Mouse (Mus musculus) forebrain, embryonic 16.5 days (tissue): Measurements from ENCODE around the gene Olfr198. TPM values are rescaled to one million over a fixed set of nuclear protein-coding genes. Genes with fewer than 3 reads are reported as not detected.
"Not testable (repeated sequence)": the region's sequence is repeated elsewhere in the genome, so short reads cannot be mapped to it uniquely, and the experiment has no call there.

Experiments used
- ATAC-seq: fragments of 200-750 bp; cut with Nextera tagmentation; 2 replicates; pipeline ENCODE4 v1.8.0; 2017; ENCODE audit warnings: mild to moderate bottlenecking, moderate library complexity
- H3K27ac ChIP-seq: fragments of 300-500 bp; sonication (generic); 2 replicates; pipeline ENCODE4 v1.5.1; 2014; ENCODE audit warnings: low read length, control low read depth
- H3K27me3 ChIP-seq: fragments of 300-500 bp; sonication (generic); replicated peaks from 2 replicates; pipeline ENCODE4 v1.6.1; 2014; ENCODE audit warnings: low read length; ENCODE audit not compliant: control insufficient read depth, insufficient read depth
- H3K36me3 ChIP-seq: fragments of 300-500 bp; sonication (generic); 2 replicates; pipeline ENCODE4 v1.6.1; 2014; ENCODE audit not compliant: control insufficient read depth, insufficient read depth
- H3K4me1 ChIP-seq: fragments of 300-500 bp; sonication (generic); replicated peaks from 2 replicates; pipeline ENCODE4 v1.6.1; 2014; ENCODE audit warnings: low read length; ENCODE audit not compliant: control insufficient read depth, insufficient read depth
- H3K4me2 ChIP-seq: fragments of 300-500 bp; sonication (generic); 2 replicates; pipeline ENCODE4 v1.6.1; 2014; ENCODE audit warnings: mild to moderate bottlenecking, low read length, control low read depth
- H3K4me3 ChIP-seq: fragments of 300-500 bp; sonication (generic); replicated peaks from 2 replicates; pipeline ENCODE4 v1.5.1; 2014; ENCODE audit warnings: mild to moderate bottlenecking, low read length, control low read depth
- H3K9ac ChIP-seq: fragments of 300-500 bp; sonication (generic); replicated peaks from 2 replicates; pipeline ENCODE4 v1.6.1; 2014; ENCODE audit warnings: low read depth, low read length, control low read depth
- H3K9me3 ChIP-seq: fragments of 300-500 bp; sonication (generic); 2 replicates; pipeline ENCODE4 v1.6.1; 2016; ENCODE audit warnings: low read length; ENCODE audit not compliant: control insufficient read depth
- WGBS: fragments of 180-500 bp; shearing (Covaris S2); extraction: QIAGEN DNeasy Blood & Tissue Kit; methylation state at CpG from one replicate; pipeline ENCODE4 v1.1.7; 2014; 5-methylcytosine and 5-hydroxymethylcytosine counted together
- polyA plus RNA-seq: library from polyadenylated mRNA; unstranded; fragments of >200 nt; fragmentation: Nextera tagmentation; extraction: Ambion mirVana; gene quantifications from 2 replicates; pipeline ENCODE4 v1.2.1, GENCODE M21; 2015

The Olfr198 gene
- polyA plus RNA-seq: not detected in 2 replicates

DNA sequence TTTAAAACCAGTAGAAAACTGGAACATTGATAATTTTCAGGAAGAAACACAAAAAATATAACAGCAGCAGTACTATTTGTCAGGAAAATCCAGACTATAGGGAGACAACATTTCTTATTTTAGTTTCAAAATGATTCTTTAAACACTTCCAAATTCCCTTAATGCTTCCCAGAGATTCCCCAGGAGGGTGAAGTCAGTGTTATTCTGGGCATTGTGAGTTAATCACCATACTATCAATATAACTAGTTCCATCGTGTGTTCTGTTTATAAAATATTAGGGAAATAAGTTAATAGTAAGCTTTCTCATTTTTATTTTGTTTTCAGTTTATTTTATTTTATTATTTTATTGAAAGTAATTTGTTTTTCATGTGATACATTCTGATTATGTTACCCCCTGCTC, at the start of gene Olfr198:
Gene Olfr198, minus strand, starts transcription at position 101 of the 400 bp plus-strand sequence.
- H3K27me3 ChIP-seq, H3K4me2 ChIP-seq, H3K4me1 ChIP-seq, H3K36me3 ChIP-seq, H3K27ac ChIP-seq, H3K9ac ChIP-seq, ATAC-seq, H3K9me3 ChIP-seq, H3K4me3 ChIP-seq: not testable (repeated sequence)
- 68% methylated on average over 1 of the region's 1 CpGs for WGBS

- no peak overlapping the region for H3K4me2 ChIP-seq
- WGBS: 87% methylated on average over 17 of the region's 17 CpGs
- no peaks in the 10 kb centered on the region for H3K36me3 ChIP-seq
- no peak for ATAC-seq
- H3K9ac ChIP-seq: no peak overlapping the region
- H3K27ac ChIP-seq: no peak overlapping the region
- no peaks in the 10 kb centered on the region for H3K27me3 ChIP-seq
- H3K4me1 ChIP-seq: no peaks in the 10 kb centered on the region
- no peak overlapping the region for H3K4me3 ChIP-seq
- no peaks in the 10 kb centered on the region for H3K9me3 ChIP-seq
Measured at GRCm38 (mm10) chr16:59249684-59250083, 46.4 kb upstream of the Olfr198 start.

GRCm38 (mm10) chr16:59219667-59220066, 16.3 kb upstream of the Olfr198 start, which contains the start of gene Olfr199:
Gene Olfr199, minus strand, starts transcription at chr16:59219767.
- H3K4me2 ChIP-seq, H3K36me3 ChIP-seq, H3K9me3 ChIP-seq, H3K9ac ChIP-seq, H3K27me3 ChIP-seq, ATAC-seq, H3K4me1 ChIP-seq, H3K4me3 ChIP-seq, H3K27ac ChIP-seq: not testable (repeated sequence)
- WGBS: 81% methylated on average over 1 of the region's 1 CpGs

- ATAC-seq, H3K27me3 ChIP-seq, H3K9ac ChIP-seq, H3K4me1 ChIP-seq, H3K27ac ChIP-seq, H3K9me3 ChIP-seq, H3K4me3 ChIP-seq, H3K4me2 ChIP-seq, H3K36me3 ChIP-seq: not testable (repeated sequence)
- WGBS: 65% methylated on average over 3 of the region's 3 CpGs
Measured at GRCm38 (mm10) chr16:59217861-59218260, 14.5 kb upstream of the Olfr198 start.

- Histone ChIP-seq H3K4me3 (no peak within 1 kb of the TSS), H3K9me3 (no peaks in the 10 kb centered on the region), H3K36me3 (no peaks in the 10 kb centered on the region), H3K4me2 (no peak within 1 kb of the TSS), H3K4me1 (no peaks in the 10 kb centered on the region), H3K27ac (no peak within 1 kb of the TSS), H3K9ac (no peak within 1 kb of the TSS), H3K27me3 (no peaks in the 10 kb centered on the region)
- 82% methylated on average over 3 of the region's 3 CpGs for WGBS
- ATAC-seq: no peak
Measured at GRCm38 (mm10) chr16:59170354-59170753, 33.0 kb downstream of the Olfr198 start, which contains the start of gene Olfr196. Gene Olfr196, minus strand, starts transcription at chr16:59170454.

- Histone ChIP-seq H3K36me3 (no peaks in the 10 kb centered on the region), H3K27ac (no peak overlapping the region), H3K9me3 (no peaks in the 10 kb centered on the region), H3K4me2 (no peak overlapping the region), H3K27me3 (no peaks in the 10 kb centered on the region), H3K4me3 (no peak overlapping the region), H3K9ac (no peak overlapping the region), H3K4me1 (no peaks in the 10 kb centered on the region)
- WGBS: 90% methylated on average over 2 of the region's 2 CpGs
- no peak for ATAC-seq
Measured at GRCm38 (mm10) chr16:59151996-59152395, 51.3 kb downstream of the Olfr198 start.

Other genes starting within 250 kb of the Olfr198 start
- gene Olfr183, start 208.2 kb downstream of the Olfr198 start, polyA plus RNA-seq: not detected in 2 replicates
- gene Olfr186, start 173.2 kb downstream of the Olfr198 start, polyA plus RNA-seq: not detected in 2 replicates
- gene Olfr187, start 163.8 kb downstream of the Olfr198 start, polyA plus RNA-seq: not detected in 2 replicates
- gene Olfr190, start 125.5 kb downstream of the Olfr198 start, polyA plus RNA-seq: not detected in 2 replicates
- gene Olfr191, start 113.7 kb downstream of the Olfr198 start, polyA plus RNA-seq: not detected in 2 replicates
- not detected in 2 replicates for gene Olfr193, start 91.7 kb downstream of the Olfr198 start, polyA plus RNA-seq
- not detected in 2 replicates for gene Olfr194, start 82.5 kb downstream of the Olfr198 start, polyA plus RNA-seq
- not detected in 2 replicates for gene Olfr195, start 56.5 kb downstream of the Olfr198 start, polyA plus RNA-seq
- not detected in 2 replicates for gene Olfr196, start 33.1 kb downstream of the Olfr198 start, polyA plus RNA-seq
- gene Olfr199, start 16.2 kb upstream of the Olfr198 start, polyA plus RNA-seq: not detected in 2 replicates
- gene Olfr201, start 69.1 kb upstream of the Olfr198 start, polyA plus RNA-seq: not detected in 2 replicates
- not detected in 2 replicates for gene Olfr202, start 83.3 kb upstream of the Olfr198 start, polyA plus RNA-seq
- not detected in 2 replicates for gene Olfr203, start 95.3 kb upstream of the Olfr198 start, polyA plus RNA-seq
- gene Olfr204, start 114.7 kb upstream of the Olfr198 start, polyA plus RNA-seq: not detected in 2 replicates
- gene Olfr205, start 127.6 kb upstream of the Olfr198 start, polyA plus RNA-seq: not detected in 2 replicates
- gene Olfr206, start 145.7 kb upstream of the Olfr198 start, polyA plus RNA-seq: not detected in 2 replicates
- not detected in 2 replicates for gene Olfr209, start 160.5 kb upstream of the Olfr198 start, polyA plus RNA-seq
- not detected in 2 replicates for gene Gabrr3, start 203.8 kb upstream of the Olfr198 start, polyA plus RNA-seq